Comparison of ENCODE assay signal across 9 mouse cellular contexts in genomic region chrX:13851285-13851684, GRCm38 (mm10). TPM values are rescaled to one million over a fixed set of nuclear protein-coding genes. Genes with fewer than 3 reads are reported as not detected.
A peak's percentile ranks its signal among the peaks of the same experiment; 100 is the strongest.
DNase-seq lines count a peak whose midpoint lies in the region; ATAC-seq and TF ChIP-seq lines count a peak whose summit lies in the region.
"Had no signal": no experiment of that assay in that cellular context is flagged by ENCODE, and none has a peak within 500 bp of the region (broad histone marks: within the 10 kb centered on the region; RNA-seq: fewer than 3 reads in every experiment).

Gene Cask, minus strand, starts transcription at chrX:13851367.

- H3K27ac ChIP-seq in forebrain, postnatal 0 days (ENCODE audit: low read depth, low read length) = no peak within 1 kb of the TSS
- no peak within 1 kb of the TSS for H3K27ac ChIP-seq in macrophage
- H3K27ac ChIP-seq in thymus, adult 2 months (ENCODE audit: control insufficient read depth, insufficient read depth, low read length) = no peak within 1 kb of the TSS
- H3K27ac ChIP-seq: heart, embryonic 15.5 days had no signal

- ATAC-seq in forebrain, postnatal 0 days = no peak

- 58% methylated on average over 4 of the region's 4 CpGs for WGBS in forebrain, postnatal 0 days
- WGBS in macrophage (ENCODE audit: missing documents) = 13% methylated on average over 4 of the region's 4 CpGs
- WGBS in thymus, adult 2 months = 62% methylated on average over 4 of the region's 4 CpGs

- no peak for TF ChIP-seq POLR2A in thymus, adult 2 months (IDR thresholded peaks at IDR 0.05; ENCODE audit: control insufficient read depth, extremely low read depth, insufficient read depth, low read length, poor library complexity)

- H3K27me3 ChIP-seq in forebrain, postnatal 0 days (ENCODE audit: insufficient read depth, low read length) = no peaks in the 10 kb centered on the region
- H3K27me3 ChIP-seq in thymus, adult 2 months (ENCODE audit: control insufficient read depth, insufficient read depth, low read length) = no peaks in the 10 kb centered on the region
- H3K27me3 ChIP-seq: heart, embryonic 15.5 days had no signal

- no peak for TF ChIP-seq CTCF in forebrain, postnatal 0 days (IDR thresholded peaks at IDR 0.05; ENCODE audit: low read depth)
- TF ChIP-seq CTCF in thymus, adult 2 months (IDR thresholded peaks at IDR 0.05; ENCODE audit: borderline replicate concordance, control insufficient read depth, extremely low read depth, insufficient read depth, low read length, poor library complexity) = no peak

- DNase-seq in embryo, embryonic 11 days = peak; percentile 2
- no peak for DNase-seq in embryo, embryonic 9.5 days (ENCODE audit: extremely low spot score)
- no peak for DNase-seq in adrenal gland, adult 18-20 months (ENCODE audit: low spot score in 2 of 2)
- no peak for DNase-seq in forebrain, postnatal 0 days
- no peak for DNase-seq in layer of hippocampus, postnatal 10 days (ENCODE audit: low spot score in 2 of 2)
- DNase-seq in spleen, adult 18-20 months = no peak
- DNase-seq in thymus, adult 2 months = no peak

- no peaks in the 10 kb centered on the region for H3K79me2 ChIP-seq in macrophage (ENCODE audit: inconsistent target)

- H3K36me3 ChIP-seq in forebrain, postnatal 0 days (ENCODE audit: insufficient read depth) = no peaks in the 10 kb centered on the region
- H3K36me3 ChIP-seq in macrophage (ENCODE audit: inconsistent target) = no peaks in the 10 kb centered on the region
- no peaks in the 10 kb centered on the region for H3K36me3 ChIP-seq in thymus, adult 2 months (ENCODE audit: control insufficient read depth, insufficient read depth, low read length)
- H3K36me3 ChIP-seq: heart, embryonic 15.5 days had no signal

- no peak within 1 kb of the TSS for H3K4me2 ChIP-seq in forebrain, postnatal 0 days (ENCODE audit: low read depth)
- H3K4me2 ChIP-seq: heart, embryonic 15.5 days had no signal

- H3K4me3 ChIP-seq in forebrain, postnatal 0 days (ENCODE audit: low read depth, low read length) = no peak within 1 kb of the TSS
- no peak within 1 kb of the TSS for H3K4me3 ChIP-seq in macrophage (ENCODE audit: inconsistent target)
- H3K4me3 ChIP-seq in thymus, adult 2 months (ENCODE audit: control insufficient read depth, insufficient read depth, low read length) = no peak within 1 kb of the TSS
- H3K4me3 ChIP-seq: heart, embryonic 15.5 days had no signal

- H3K9me3 ChIP-seq in forebrain, postnatal 0 days (ENCODE audit: low read length) = no peaks in the 10 kb centered on the region
- H3K9me3 ChIP-seq: heart, embryonic 15.5 days had no signal

- no peak within 1 kb of the TSS for H3K9ac ChIP-seq in forebrain, postnatal 0 days
- H3K9ac ChIP-seq: heart, embryonic 15.5 days had no signal

- H3K4me1 ChIP-seq in forebrain, postnatal 0 days (ENCODE audit: insufficient read depth) = no peaks in the 10 kb centered on the region
- H3K4me1 ChIP-seq in thymus, adult 2 months (replicated peaks; ENCODE audit: control insufficient read depth, insufficient read depth, low read length) = no peaks in the 10 kb centered on the region; the same call in 1 of the 2 replicates
- H3K4me1 ChIP-seq: heart, embryonic 15.5 days had no signal

RNA-seq across cellular contexts. Expression of gene Cask, which starts in this region (rescaled TPM):
- total RNA-seq in adrenal gland, adult 18-20 months (2021) = 10 to 100 TPM; 26.0 to 32.9 TPM
- total RNA-seq in forebrain, postnatal 0 days (2014; rRNA removed) = 143 and 183 TPM in 2 replicates
- polyA plus RNA-seq in forebrain, postnatal 0 days (2015; fragmentation: Nextera tagmentation; extraction: Ambion mirVana) = 37.4 and 57.9 TPM in 2 replicates
- total RNA-seq in layer of hippocampus, postnatal 10 days (2021) = 100 to 1,000 TPM; 137 to 140 TPM
- 10 to 100 TPM in 25 of 26 experiments, 1 to 10 TPM in 1; 9.7 to 61.4 (median 36.6) TPM for total RNA-seq in macrophage (2018; cell fraction: chromatin; rRNA removed)
- 10 to 100 TPM; 12.2 to 17.1 (median 14.7) TPM for total RNA-seq in macrophage (2018; cell fraction: cytosol; rRNA removed)
- total RNA-seq in macrophage (2018; cell fraction: nucleus; rRNA removed) = 10 to 100 TPM; 16.4 to 41.1 (median 26.7) TPM
- polyA plus RNA-seq in macrophage (2018) = 11.3 to 13.6 TPM (median 12.0 TPM) in 3 replicates
- 1.3 and 1.9 TPM in 2 replicates for polyA plus RNA-seq in thymus, adult 2 months (2012; rRNA removed)
